Mouse (Mus musculus): ENCODE data around the gene Serpinb6a.

- TF ChIP-seq CTCF (conservative IDR thresholded peaks at IDR 0.05; ENCODE audit: low read length) (no peak), NANOG (IDR thresholded peaks at IDR 0.05; ENCODE audit: borderline replicate concordance, low read length) (no peak), POU5F1 (IDR thresholded peaks at IDR 0.05; ENCODE audit: borderline replicate concordance, low read length) (no peak)
These were observed 47.9 kb upstream of the Serpinb6a start for GRCm38 (mm10) chr13:34050479-34050878.
